Mouse (Mus musculus) kidney, postnatal 36 days (tissue): ENCODE data around the gene Pcca.

Experiments used
- DNase-seq, 2 experiments: peaks; one replicate each; pipeline ENCODE4 v3.0.0; 2021 to 2022; ENCODE audit warnings: mixed read lengths in 2 of 2

Pcca gene

DNA sequence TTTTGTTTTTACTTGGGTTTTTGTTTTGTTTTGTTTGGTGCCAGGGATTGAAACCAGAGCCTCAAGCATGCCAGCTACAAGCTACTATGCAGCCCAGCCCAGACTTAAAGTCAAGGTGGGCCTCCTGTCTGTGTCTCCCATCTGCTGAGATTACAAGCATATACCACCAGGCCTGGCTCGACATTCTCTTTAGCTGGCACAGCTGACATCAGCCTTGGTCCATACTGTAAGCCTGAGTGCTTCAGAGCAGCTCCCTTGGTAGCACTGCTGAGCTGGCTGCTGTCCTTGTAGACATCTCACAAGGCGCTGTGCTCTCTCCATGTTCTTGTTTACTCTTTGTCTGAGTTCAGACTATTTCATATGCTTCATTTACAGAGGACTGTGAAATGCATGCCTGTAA is 302.9 kb downstream of the Pcca start:
- DNase-seq: no peak

- no peak for DNase-seq
Measured at GRCm38 (mm10) chr14:122852506-122853057, 318.5 kb downstream of the Pcca start.

- no peak for DNase-seq
Measured at GRCm38 (mm10) chr14:122859792-122860191, 325.7 kb downstream of the Pcca start.

- DNase-seq: peak in 1 of 2 experiments; percentile 30
Measured at GRCm38 (mm10) chr14:122862623-122863022, 328.5 kb downstream of the Pcca start.

- DNase-seq: no peak
Measured at GRCm38 (mm10) chr14:122865462-122866129, 331.5 kb downstream of the Pcca start.

DNA sequence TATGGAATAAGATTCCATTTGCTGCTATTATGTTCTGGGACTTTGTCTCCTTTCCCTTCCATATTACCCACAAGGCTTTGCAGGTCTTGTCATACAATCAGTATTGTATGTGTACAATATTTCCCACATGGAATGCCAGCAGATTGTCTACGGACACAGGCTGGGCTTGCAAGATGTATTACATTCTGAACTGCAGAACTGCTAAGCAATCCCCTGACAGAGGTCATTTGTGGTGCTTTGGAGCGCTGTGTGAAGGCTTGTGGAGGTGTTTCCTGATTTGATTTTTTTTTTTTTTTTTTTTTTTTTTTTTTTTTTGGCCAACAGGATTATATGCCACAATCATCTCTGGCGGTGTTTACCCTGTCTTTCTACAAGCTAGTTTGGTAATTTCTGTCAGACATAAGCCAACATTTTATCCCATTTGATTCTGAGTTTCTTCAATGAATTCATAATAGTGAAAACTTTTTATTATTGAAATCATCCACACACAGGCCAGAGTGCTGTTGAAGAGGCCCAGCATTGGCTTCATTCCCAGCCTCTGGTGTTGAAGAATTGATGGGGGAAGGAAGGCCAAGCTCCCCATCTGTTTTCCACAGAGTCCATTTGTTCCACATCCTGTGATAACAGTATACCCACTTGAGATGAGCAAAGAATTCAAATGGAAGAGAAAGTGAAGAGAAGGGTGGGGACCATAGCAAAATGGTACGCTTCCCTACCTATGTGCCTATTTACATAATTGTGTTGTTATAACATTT is 333.6 kb downstream of the Pcca start:
- DNase-seq: no peak

DNA sequence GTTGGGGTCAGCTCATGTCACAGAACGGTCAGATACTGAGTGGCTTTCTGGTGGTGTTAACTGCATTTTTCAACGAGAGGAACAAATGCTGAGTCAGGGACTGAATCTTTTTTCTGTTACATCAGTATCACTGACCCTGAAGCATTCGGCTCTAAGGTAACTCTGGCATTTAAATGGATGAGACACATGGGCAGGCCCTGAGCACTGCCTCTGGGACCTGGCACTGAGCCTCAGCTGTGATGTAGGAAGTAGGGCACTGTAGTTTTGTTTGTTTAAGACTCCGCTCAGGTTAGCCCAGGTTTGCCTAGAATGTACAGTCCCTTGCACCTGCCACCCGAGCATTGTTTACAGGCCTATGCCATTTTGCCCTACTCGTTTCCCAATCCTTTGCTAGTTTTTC is 335.7 kb downstream of the Pcca start:
- DNase-seq: no peak

GRCm38 (mm10) chr14:122871841-122872580 is 337.9 kb downstream of the Pcca start:
- DNase-seq: no peak

DNA sequence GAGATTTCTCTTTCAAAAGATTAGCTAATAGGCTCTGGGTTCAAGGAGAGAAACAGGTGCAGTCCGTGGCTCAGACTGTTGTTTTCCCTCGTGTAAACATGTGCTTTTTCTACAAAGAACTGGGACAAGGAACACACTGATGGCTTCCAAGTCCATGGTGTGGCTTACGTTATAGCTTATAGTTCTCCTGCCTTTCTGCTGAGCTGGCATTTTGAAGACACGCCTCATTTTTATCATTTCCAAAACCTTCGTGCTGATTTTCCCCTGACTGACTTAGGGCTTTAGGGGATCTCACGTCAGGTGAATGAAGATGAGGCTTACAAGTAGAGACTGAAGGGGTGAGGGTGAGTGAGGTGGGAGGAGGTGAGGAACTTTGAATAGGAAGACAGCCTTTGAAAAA is 338.5 kb downstream of the Pcca start:
- DNase-seq: no peak

GRCm38 (mm10) chr14:122875056-122875455 is 340.9 kb downstream of the Pcca start:
- no peak for DNase-seq

DNA sequence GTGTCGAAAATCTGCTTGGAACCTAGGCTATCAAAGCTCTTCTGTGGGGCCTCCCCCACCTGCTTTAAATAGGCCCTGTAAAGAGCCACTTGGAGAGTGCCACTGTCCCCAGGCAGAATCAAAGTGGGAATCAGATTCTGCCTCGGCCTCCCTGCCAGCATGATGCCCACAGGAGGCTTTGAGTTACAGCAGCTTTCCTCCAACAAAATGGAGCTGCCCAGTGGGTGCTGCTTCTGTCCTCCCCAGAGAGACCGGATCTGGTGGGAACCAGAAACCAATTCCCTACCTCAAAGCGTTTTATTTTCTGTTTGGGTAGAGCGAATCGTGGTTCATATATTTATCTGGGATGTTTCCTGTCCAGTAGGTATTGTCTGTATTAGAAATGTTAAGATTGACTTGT is 341.5 kb downstream of the Pcca start:
- no peak for DNase-seq

- peak; percentile 72 to 84 for DNase-seq
Measured at GRCm38 (mm10) chr14:122876163-122876562, 342.0 kb downstream of the Pcca start.

- peak; percentile 13 to 28 for DNase-seq
Measured at GRCm38 (mm10) chr14:122876723-122877122, 342.6 kb downstream of the Pcca start.

DNA sequence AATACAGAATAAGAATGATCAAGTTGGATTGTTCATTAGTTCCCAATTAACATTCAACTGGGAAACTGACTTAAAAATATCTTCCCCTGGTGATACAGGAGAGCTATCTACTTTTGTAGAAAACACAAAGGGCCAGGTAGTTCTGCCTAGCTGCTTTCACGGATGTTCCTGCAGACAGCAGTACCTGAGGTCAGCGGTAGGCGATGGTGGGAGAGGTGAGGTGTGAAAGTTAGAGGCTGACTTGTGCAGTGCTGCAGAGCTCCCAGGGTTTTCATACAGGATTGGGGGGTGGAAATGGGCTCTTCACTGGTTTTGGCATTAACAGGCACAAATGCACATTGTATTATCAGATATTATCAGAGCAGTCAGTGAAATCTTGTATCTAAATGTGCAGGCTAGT is 343.7 kb downstream of the Pcca start:
- DNase-seq: no peak

GRCm38 (mm10) chr14:122880291-122880690 is 346.2 kb downstream of the Pcca start:
- no peak for DNase-seq

DNA sequence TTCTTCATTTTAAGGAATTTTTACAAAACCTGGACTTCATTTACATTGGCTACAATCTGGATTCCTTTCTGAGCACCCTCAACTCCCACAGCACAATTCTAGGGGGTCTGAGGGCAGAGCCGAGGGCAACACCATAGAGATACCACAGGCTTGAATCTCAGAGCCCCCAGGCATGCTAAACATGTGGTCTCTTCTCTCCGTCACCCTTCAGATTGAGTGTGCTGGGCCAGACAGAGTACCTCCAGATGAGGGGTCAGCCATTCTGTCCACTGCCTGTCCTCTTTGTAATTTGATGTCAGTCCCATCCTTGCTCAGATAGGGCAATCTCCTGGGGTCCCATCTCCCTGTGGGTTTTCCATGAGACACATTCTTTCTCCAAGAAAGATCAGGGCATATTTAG is 347.6 kb downstream of the Pcca start:
- DNase-seq: no peak

DNA sequence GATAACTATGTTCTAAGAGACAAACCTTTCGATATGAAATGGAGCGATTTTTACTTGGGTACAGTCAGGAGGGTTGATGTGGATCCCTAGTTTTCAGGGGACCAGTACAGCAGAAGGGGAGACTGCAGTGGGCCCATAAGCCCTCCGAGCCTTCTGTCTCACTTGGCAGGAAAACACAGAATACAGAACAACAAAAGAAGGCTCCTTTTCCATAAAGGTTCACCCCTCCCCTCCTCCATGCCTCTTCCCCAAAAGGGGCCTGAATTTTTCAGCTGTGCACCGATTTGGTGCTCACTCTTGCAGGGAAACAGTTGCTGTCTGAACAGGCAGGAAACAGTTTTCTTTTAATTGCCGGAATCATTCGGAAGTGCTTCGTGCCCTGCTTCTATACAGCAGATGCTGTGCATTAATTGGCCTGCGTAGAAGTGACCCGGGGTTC is 348.1 kb downstream of the Pcca start:
- no peak for DNase-seq

- DNase-seq: no peak
Measured at GRCm38 (mm10) chr14:122882795-122883409, 348.8 kb downstream of the Pcca start.

GRCm38 (mm10) chr14:122883410-122883806 is 349.3 kb downstream of the Pcca start:
- DNase-seq: no peak

DNA sequence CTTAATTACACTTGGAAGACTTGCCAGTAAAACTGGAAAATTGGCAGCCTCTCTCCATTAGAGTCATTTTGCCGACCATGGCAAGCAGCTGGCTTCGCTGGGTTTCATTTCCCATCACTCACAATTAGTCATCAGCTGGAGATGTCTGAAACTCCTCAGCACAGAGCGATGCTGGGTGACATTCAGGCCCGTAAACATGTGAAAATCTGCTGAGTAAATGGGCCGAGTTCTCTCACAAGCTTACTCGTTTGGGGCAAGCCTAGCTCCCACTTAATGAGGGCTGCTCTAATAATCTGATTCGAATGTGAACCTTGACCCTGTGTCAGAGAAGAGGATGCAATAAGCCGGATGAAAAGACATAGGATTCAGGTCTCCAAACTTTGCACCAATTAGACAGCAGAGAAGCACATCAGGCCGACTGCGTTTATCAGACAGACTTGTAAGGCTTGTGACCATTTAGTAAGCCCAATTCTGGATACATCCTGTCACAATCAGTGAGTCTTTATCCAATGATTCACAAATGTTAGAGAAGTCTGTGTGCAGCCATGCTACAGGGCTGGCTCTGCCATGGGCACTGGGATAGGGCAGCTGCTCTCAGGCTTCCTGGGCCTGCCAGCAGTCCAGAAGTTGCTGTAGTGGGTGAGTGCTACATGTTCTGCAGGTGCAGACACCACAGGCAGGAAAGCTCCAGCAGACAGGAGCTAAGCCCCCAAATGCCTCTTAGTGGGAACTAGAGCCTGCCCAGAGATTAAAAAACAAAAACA is 349.9 kb downstream of the Pcca start:
- no peak for DNase-seq

DNA sequence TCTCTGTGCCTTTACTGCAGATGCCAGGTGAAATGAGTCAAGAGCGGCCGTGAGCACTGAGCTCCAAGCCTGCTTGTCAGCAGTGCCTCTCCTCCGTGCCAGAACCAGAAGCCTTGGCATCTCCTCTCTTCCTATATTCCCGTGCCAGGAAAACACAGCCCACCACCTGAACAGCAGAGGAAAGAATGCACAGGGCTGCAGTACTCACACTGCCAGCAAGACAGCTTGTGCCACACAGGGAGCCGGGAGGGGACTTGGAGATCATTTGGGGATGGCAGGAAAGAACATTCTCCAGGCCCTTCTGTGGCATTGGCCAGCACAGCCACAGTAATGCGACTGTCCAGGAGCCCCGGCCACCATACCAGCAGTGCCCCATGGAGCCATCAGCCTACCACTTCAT is 351.8 kb downstream of the Pcca start:
- DNase-seq: no peak

DNA sequence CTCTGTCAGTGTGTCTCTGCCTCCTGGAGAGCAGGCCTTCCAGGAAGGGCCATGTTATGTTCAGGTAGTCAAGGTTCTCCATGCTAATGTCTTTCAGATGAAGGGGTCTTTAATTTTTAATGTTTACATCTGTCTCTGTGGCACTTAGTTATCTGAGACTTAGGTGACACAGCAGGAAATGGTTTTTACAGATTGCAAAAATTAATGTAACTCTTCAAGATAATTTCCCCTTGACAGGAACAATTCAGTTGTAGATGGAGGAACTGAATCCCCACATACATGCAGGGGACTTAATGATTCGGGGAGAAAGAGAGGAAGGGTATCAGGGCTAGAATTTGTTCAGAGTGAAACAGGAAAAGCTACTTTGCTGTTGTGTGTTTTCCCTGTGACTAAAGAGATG is 353.2 kb downstream of the Pcca start:
- no peak for DNase-seq
